Mouse (Mus musculus): ENCODE measurements around the gene Pla2r1. TPM values are rescaled to one million over a fixed set of nuclear protein-coding genes. Genes with fewer than 3 reads are reported as not detected.

Pla2r1 gene
- polyA plus RNA-seq, 1 experiment from 2014 or later: 1.4 TPM

DNA sequence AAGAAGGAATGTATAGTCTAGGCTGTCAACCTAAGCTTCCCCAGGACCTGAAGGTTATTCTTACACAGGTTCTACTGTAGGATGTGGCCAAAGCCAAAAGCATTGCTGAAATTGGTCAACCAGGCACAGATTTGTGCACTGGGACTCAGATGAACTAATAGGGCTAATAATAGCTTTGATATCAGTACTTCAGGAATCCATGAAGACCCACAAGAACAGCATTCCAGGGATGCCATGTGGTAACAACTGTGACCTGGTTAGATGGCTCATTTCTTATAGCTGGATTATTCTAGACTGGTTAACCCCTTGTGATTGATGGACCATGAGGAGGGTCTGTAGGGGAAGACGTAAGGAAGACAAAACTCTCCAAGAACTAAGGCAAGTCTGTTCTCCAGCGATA, 74.3 kb downstream of the Pla2r1 start:
- Histone ChIP-seq H3K4me1 (ENCODE audit: insufficient read depth, low read depth, low read length) (no peaks in the 10 kb centered on the region), H3K27me3 (replicated peaks; ENCODE audit: insufficient read depth, low read length) (no peaks in the 10 kb centered on the region), H3K27ac (ENCODE audit: low read length) (no peak overlapping the region), H3K36me3 (ENCODE audit: insufficient read depth, low read length) (no peaks in the 10 kb centered on the region), H3K4me3 (ENCODE audit: low read depth, low read length) (no peak overlapping the region), H3K9ac (replicated peaks; ENCODE audit: low read depth) (no peak overlapping the region), H3K4me2 (replicated peaks; ENCODE audit: low read depth, low read length) (no peak overlapping the region), H3K9me3 (ENCODE audit: low read length) (no peaks in the 10 kb centered on the region)
- ATAC-seq (no peak), DNase-seq (ENCODE audit: low spot score) (no peak)
- TF ChIP-seq CTCF (IDR thresholded peaks at IDR 0.05): no peak
- TF ChIP-seq EP300 (IDR thresholded peaks at IDR 0.05): no peak
- 94% methylated on average over 2 of the region's 2 CpGs for WGBS

DNA sequence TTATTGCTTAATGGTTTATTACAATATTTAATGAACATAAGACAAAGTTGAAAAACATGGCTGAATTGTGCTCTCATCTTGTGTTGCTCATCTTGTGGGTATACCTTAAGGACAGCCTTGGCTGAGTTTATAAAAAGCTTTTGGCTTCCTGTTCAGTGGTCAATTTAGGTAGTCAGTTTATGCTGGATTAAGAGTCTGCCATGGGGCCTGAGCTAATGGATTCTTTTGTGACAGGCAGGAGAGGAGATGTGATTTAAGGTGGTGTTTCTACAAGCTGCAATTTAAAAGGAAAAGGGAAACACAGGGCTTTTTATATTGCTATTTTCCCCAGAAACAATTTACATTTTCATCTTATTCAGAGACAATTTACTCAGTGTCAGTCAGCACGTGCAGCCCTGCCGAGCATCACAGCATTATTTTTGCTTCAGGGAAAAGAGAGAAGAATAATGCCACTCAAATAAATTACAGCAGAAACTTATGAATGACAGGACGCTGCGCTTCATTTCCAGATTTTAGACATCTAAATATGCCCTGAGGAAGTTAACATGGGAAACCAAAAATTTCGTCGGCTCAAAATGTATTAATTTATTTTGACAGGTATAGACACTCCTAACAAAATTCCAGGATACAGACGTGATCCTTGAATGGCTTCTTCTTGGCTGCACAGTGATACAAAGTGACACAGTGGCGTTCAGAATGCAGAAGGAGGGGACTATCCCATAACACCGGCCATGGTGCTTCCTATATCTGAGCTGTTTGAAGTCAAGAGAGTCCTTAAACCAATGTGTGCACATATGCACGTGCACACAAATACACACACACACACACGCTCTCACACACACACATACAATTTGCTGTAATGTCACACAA, 84.0 kb downstream of the Pla2r1 start:
- no peak for ATAC-seq

DNA sequence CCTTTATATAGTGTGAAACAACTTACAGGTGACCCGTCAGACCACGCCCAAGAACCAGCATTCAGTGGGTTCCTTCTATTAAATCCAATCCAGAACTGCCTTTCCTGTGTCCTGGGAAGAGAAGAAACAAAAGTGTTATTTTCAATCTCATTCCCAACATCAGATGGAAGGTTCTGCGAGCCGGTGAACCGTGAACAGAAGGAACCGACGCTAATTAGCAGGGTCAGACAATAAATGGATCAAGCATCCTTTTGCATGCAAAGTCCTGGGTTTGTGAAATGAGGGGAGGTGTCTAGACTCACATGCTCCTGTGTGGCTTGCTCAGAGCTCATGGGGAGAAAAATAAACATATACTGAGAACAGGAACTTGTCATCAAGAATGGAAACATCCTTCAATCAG, 100.7 kb downstream of the Pla2r1 start:
- Histone ChIP-seq H3K27ac (ENCODE audit: low read length) (no peak overlapping the region), H3K4me2 (replicated peaks; ENCODE audit: low read depth, low read length) (no peak overlapping the region), H3K36me3 (ENCODE audit: insufficient read depth, low read length) (no peaks in the 10 kb centered on the region), H3K9me3 (ENCODE audit: low read length) (no peaks in the 10 kb centered on the region), H3K9ac (replicated peaks; ENCODE audit: low read depth) (no peak overlapping the region), H3K4me1 (ENCODE audit: insufficient read depth, low read depth, low read length) (no peaks in the 10 kb centered on the region), H3K27me3 (replicated peaks; ENCODE audit: insufficient read depth, low read length) (no peaks in the 10 kb centered on the region), H3K4me3 (ENCODE audit: low read depth, low read length) (no peak overlapping the region)
- TF ChIP-seq CTCF (IDR thresholded peaks at IDR 0.05) (no peak), EP300 (IDR thresholded peaks at IDR 0.05) (no peak)
- DNase-seq (ENCODE audit: low spot score) (no peak), ATAC-seq (no peak)
- 95% methylated on average over 7 of the region's 7 CpGs for WGBS

More for the DNA sequence above, 84.0 kb downstream of the Pla2r1 start:
- Histone ChIP-seq H3K4me2 (replicated peaks; ENCODE audit: low read depth, low read length) (no peak overlapping the region), H3K4me1 (ENCODE audit: insufficient read depth, low read depth, low read length) (no peaks in the 10 kb centered on the region), H3K27me3 (replicated peaks; ENCODE audit: insufficient read depth, low read length) (no peaks in the 10 kb centered on the region), H3K27ac (ENCODE audit: low read length) (no peak overlapping the region), H3K4me3 (ENCODE audit: low read depth, low read length) (no peak overlapping the region), H3K9me3 (ENCODE audit: low read length) (no peaks in the 10 kb centered on the region), H3K9ac (replicated peaks; ENCODE audit: low read depth) (no peak overlapping the region), H3K36me3 (ENCODE audit: insufficient read depth, low read length) (no peaks in the 10 kb centered on the region)
- DNase-seq (ENCODE audit: low spot score): no peak
- TF ChIP-seq EP300 (IDR thresholded peaks at IDR 0.05) (no peak), CTCF (IDR thresholded peaks at IDR 0.05) (no peak)
- 72% methylated on average over 11 of the region's 11 CpGs for WGBS

DNA sequence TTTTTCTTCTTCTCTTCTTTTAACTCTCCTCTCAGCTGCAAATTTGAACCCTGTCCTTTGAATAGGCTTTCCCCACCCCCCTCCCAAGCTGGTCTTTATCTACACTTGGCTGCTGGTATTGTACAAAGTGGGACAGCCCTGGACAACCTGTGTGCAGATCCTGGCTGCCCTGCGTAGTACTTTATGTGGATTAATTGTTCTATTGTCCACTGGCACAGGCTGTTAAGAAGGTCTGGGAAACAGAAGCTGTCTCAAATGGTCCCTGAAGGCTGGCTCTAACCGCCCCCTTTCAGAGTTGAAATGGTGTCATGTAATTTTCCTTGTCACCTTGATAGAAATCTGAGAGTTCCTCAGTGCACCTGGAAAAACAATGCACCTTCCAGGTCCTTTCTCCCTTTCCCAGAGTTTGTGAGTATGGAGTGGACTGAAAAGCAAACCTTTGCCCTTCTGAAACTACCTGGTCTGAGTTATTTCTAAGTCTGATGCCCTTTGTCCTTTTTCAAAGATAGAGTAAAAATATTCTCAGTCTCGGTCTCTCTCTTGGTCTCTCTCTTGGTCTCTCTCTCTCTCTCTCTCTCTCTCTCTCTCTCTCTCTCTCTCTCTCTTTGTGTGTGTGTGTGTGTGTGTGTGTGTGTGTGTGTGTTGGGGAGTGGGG, 101.9 kb downstream of the Pla2r1 start:
- no peaks in the 10 kb centered on the region for H3K4me1 ChIP-seq (ENCODE audit: insufficient read depth, low read depth, low read length)
- TF ChIP-seq EP300 (IDR thresholded peaks at IDR 0.05): no peak
- no peak for TF ChIP-seq CTCF (IDR thresholded peaks at IDR 0.05)
- WGBS: 80% methylated on average over 3 of the region's 3 CpGs
- H3K4me3 ChIP-seq (ENCODE audit: low read depth, low read length): no peak overlapping the region
- H3K27ac ChIP-seq (ENCODE audit: low read length): no peak overlapping the region
- ATAC-seq: no peak
- H3K4me2 ChIP-seq (replicated peaks; ENCODE audit: low read depth, low read length): no peak overlapping the region
- no peaks in the 10 kb centered on the region for H3K36me3 ChIP-seq (ENCODE audit: insufficient read depth, low read length)
- no peaks in the 10 kb centered on the region for H3K9me3 ChIP-seq (ENCODE audit: low read length)
- H3K9ac ChIP-seq (replicated peaks; ENCODE audit: low read depth): no peak overlapping the region
- no peaks in the 10 kb centered on the region for H3K27me3 ChIP-seq (replicated peaks; ENCODE audit: insufficient read depth, low read length)
- DNase-seq (ENCODE audit: low spot score): no peak

DNA sequence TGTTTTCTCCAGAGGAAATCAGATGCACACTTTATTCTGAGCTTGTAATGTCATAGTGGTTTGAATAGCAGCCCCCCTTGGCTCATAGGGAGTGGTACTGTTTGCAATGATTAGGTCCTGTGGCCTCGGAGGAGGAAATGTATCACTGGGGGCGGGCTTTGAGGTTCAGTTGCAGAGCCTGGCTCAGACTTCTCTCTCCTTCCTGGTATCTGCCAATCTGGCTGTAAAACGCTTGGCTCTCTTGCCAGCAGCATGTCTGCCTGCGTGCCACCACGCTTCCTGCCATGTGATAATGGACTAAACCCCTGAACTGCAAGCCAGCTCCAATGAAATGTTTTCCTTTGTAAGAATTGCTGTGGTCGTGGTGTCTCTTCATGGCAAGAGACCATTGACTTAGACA, 103.4 kb downstream of the Pla2r1 start:
- no peaks in the 10 kb centered on the region for H3K36me3 ChIP-seq (ENCODE audit: insufficient read depth, low read length)
- H3K4me2 ChIP-seq (replicated peaks; ENCODE audit: low read depth, low read length): no peak overlapping the region
- H3K9me3 ChIP-seq (ENCODE audit: low read length): no peaks in the 10 kb centered on the region
- no peak overlapping the region for H3K9ac ChIP-seq (replicated peaks; ENCODE audit: low read depth)
- H3K4me1 ChIP-seq (ENCODE audit: insufficient read depth, low read depth, low read length): no peaks in the 10 kb centered on the region
- no peak overlapping the region for H3K27ac ChIP-seq (ENCODE audit: low read length)
- TF ChIP-seq EP300 (IDR thresholded peaks at IDR 0.05) (no peak), CTCF (IDR thresholded peaks at IDR 0.05) (no peak)
- ATAC-seq (no peak), DNase-seq (ENCODE audit: low spot score) (no peak)
- no peak overlapping the region for H3K4me3 ChIP-seq (ENCODE audit: low read depth, low read length)
- no peaks in the 10 kb centered on the region for H3K27me3 ChIP-seq (replicated peaks; ENCODE audit: insufficient read depth, low read length)
- 55% methylated on average over 6 of the region's 6 CpGs for whole genome bisulfite sequencing

DNA sequence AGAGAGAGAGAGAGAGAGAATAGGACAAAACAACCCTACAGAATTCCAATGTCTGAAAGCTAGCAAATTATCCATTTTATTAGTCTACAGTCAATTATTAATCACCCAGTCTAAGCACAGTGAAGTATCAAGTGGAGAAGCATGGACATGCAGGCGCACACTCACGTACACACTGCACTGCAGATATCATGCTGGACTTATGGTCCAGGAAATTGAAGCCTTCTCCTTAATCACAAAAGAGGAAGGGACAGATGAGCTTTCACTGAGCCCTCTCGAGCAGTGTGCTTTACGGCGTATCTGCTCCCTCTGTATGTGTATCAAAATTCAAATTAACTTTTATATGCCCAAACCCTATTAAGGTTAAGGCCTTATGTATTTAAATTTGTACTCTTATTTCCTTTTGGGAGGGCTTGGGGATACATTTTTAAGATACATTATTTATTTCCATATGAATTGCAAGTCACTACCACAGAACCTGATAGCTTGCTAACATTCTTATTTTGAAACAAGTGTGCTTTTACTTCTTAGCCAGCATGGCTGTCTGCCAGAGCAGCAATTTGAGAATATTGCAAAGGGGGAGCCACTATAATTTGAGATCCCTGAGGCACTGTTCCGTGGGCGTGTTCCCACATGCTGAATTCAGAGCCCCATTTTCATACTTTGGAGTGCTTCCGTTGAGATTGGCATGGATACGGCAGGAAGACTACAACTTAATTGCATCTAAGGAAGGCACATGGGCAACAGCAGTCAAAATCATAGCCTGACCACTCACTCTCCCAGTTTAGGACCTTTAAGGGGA, 108.2 kb downstream of the Pla2r1 start:
- Histone ChIP-seq H3K4me2 (replicated peaks; ENCODE audit: low read depth, low read length) (no peak overlapping the region), H3K27me3 (replicated peaks; ENCODE audit: insufficient read depth, low read length) (no peaks in the 10 kb centered on the region), H3K27ac (ENCODE audit: low read length) (no peak overlapping the region), H3K9me3 (ENCODE audit: low read length) (no peaks in the 10 kb centered on the region), H3K9ac (replicated peaks; ENCODE audit: low read depth) (no peak overlapping the region), H3K4me1 (ENCODE audit: insufficient read depth, low read depth, low read length) (no peaks in the 10 kb centered on the region), H3K4me3 (ENCODE audit: low read depth, low read length) (no peak overlapping the region), H3K36me3 (ENCODE audit: insufficient read depth, low read length) (no peaks in the 10 kb centered on the region)
- DNase-seq (ENCODE audit: low spot score) (no peak), ATAC-seq (no peak)
- TF ChIP-seq EP300 (IDR thresholded peaks at IDR 0.05): no peak
- no peak for TF ChIP-seq CTCF (IDR thresholded peaks at IDR 0.05)
- WGBS: 66% methylated on average over 9 of the region's 9 CpGs
